Mouse (Mus musculus) E14TG2a.4 (cell line): ENCODE data around the gene Adamtsl4.

Experiments used
- CTCF ChIP-seq: conservative IDR thresholded peaks from 2 replicates; pipeline ENCODE4 v1.5.1; 2014; ENCODE audit warnings: low read length
- POU5F1 ChIP-seq: IDR thresholded peaks from 2 replicates; pipeline ENCODE4 v1.6.1; 2014; ENCODE audit warnings: low read length, borderline replicate concordance

DNA sequence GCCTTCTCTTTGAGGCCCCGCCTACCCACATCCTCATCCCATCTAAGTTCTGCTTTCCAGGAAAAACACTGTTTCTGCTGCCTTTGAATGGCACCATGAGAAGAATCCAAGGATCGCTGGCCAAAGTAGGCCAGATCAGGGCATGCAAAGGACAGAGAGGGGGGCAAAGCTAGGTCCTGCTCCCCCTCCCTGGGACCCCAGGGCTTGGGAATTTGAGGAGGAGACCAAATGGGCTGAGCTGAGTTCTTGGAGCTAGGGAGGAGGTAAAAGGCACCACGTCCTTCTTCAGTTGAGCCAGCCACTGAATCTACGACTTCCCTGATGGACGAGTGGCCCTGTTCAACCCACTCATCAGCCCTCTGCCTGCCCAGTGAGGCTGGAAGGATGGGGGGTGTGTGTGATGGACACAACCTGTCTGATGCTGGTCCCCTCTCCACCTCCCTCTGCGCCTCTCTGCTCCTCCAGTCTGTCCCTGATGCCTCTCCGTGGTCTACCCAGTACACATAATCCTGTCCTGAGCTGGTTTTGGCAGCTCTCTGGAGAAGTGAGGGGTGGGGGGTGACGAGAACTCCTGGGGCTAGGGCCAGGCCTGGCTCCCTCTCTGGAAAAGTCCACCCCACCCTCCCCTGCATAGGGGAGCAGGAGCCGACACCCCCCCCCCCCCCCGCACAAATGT, 1.1 kb downstream of the Adamtsl4 start:
- no peak for TF ChIP-seq CTCF
- no peak for TF ChIP-seq POU5F1
